Mouse (Mus musculus) heart, postnatal 0 days (tissue): Measurements from ENCODE around the gene Ablim1. TPM values are rescaled to one million over a fixed set of nuclear protein-coding genes. Genes with fewer than 3 reads are reported as not detected.

Experiments used
- ATAC-seq: fragments of 200-750 bp; cut with Nextera tagmentation; 2 replicates; pipeline ENCODE4 v1.8.0; 2017; ENCODE audit warnings: low read depth, moderate number of reproducible peaks, moderate library complexity; ENCODE audit not compliant: insufficient read depth
- DNase-seq: peaks from one replicate; pipeline ENCODE4 v3.0.0-alpha.2; 2016; ENCODE audit warnings: low spot score
- H3K27ac ChIP-seq: fragments of 300-500 bp; sonication (generic); 2 replicates; pipeline ENCODE4 v1.5.1; 2014; ENCODE audit warnings: low read depth, mild to moderate bottlenecking
- H3K27me3 ChIP-seq: fragments of 300-500 bp; sonication (generic); 2 replicates; pipeline ENCODE4 v1.6.1; 2014; ENCODE audit warnings: low read length, mixed read lengths; ENCODE audit not compliant: control insufficient read depth, insufficient read depth
- H3K36me3 ChIP-seq: fragments of 300-500 bp; sonication (generic); replicated peaks from 2 replicates; pipeline ENCODE4 v1.6.1; 2014; ENCODE audit warnings: low read length, mixed read lengths; ENCODE audit not compliant: control insufficient read depth, insufficient read depth
- H3K4me1 ChIP-seq: fragments of 300-500 bp; sonication (generic); 2 replicates; pipeline ENCODE4 v1.6.1; 2014; ENCODE audit warnings: antibody characterized with exemption; ENCODE audit not compliant: control insufficient read depth, insufficient read depth
- H3K4me2 ChIP-seq: fragments of 300-500 bp; sonication (generic); 2 replicates; pipeline ENCODE4 v1.6.1; 2014; ENCODE audit warnings: low read depth, mild to moderate bottlenecking, low read length, moderate library complexity
- H3K4me3 ChIP-seq: fragments of 300-500 bp; sonication (generic); 2 replicates; pipeline ENCODE4 v1.5.1; 2014; ENCODE audit warnings: low read depth, low read length
- H3K9ac ChIP-seq: fragments of 300-500 bp; sonication (generic); replicated peaks from 2 replicates; pipeline ENCODE4 v1.6.1; 2014; ENCODE audit warnings: low read depth, low read length, mixed read lengths
- H3K9me3 ChIP-seq: fragments of 300-500 bp; sonication (generic); replicated peaks from 2 replicates; pipeline ENCODE4 v1.6.1; 2016; ENCODE audit warnings: low read length; ENCODE audit not compliant: control insufficient read depth
- CTCF ChIP-seq: IDR thresholded peaks from 2 replicates; pipeline ENCODE4 v1.5.1; 2016; ENCODE audit warnings: antibody characterized with exemption, control low read depth, low read depth
- EP300 ChIP-seq: IDR thresholded peaks from 2 replicates; pipeline ENCODE4 v1.6.1; 2016; ENCODE audit warnings: antibody characterized with exemption, low read depth
- WGBS: fragments of 180-500 bp; shearing (Covaris S2); extraction: QIAGEN DNeasy Blood & Tissue Kit; methylation state at CpG from one replicate; pipeline ENCODE4 v1.1.7; 2014; 5-methylcytosine and 5-hydroxymethylcytosine counted together
- polyA plus RNA-seq: library from polyadenylated mRNA; unstranded; fragments of >200 nt; fragmentation: Nextera tagmentation; extraction: Ambion mirVana; gene quantifications from 2 replicates; pipeline ENCODE4 v1.2.1, GENCODE M21; 2015
- total RNA-seq: library from RNA; depleted of rRNA; stranded (reverse); fragments of >200 nt; gene quantifications from 2 replicates; pipeline ENCODE4 v1.2.3, GENCODE M21; 2014; ENCODE audit warnings: low replicate concordance

Ablim1 gene
- total and polyA plus RNA-seq, 2 experiments from 2014 or later: 106 to 235 TPM

DNA sequence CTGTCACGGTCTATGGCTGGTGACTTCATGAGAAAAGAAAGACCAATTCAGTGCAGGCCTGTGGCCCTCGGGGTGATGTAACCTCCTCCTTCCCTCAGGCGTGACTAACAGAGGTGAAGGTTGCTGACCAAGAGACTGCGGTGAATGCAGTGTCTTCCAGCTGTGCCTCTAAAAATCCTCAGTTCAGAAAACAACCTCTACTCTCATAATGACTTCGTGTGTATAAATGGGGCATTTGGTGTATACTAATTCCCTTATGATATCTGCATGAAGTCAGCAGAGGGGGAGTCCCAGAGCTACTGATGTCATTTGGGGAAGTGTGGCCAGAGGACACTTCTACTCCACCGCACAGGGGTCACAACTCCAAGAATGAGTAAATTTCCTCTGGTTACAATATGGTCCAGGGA, 301.4 kb downstream of the Ablim1 start:
- DNase-seq: no peak
- WGBS: 60% methylated on average over 6 of the region's 6 CpGs

DNA sequence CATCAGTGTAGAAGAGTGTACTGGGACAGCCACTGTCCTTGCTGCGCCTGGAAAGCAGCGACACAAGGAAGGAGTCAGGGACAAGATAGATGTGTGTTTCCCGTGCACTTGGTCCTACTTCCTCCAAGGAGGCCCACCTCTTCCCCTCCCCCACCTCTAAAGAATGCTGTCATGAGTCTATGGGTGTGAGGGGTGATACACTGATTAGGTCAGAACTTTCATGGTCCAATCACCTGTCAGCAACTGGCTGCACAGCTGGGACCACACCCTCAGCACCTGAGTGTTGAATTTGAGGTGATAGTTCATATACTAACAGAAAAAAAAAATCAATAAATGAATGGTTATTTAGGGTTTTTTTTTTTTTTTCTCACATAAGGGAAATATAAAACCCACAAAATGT, 302.7 kb downstream of the Ablim1 start:
- H3K4me2 ChIP-seq: no peak overlapping the region
- DNase-seq: no peak
- H3K9me3 ChIP-seq: no peaks in the 10 kb centered on the region
- ATAC-seq: no peak
- H3K4me1 ChIP-seq: peaks cover 12% of the 10 kb centered on the region; the same call in 1 of the 2 replicates
- 66% methylated on average over 3 of the region's 3 CpGs for WGBS
- H3K4me3 ChIP-seq: no peak overlapping the region
- peaks cover 21% of the 10 kb centered on the region for H3K27me3 ChIP-seq
- no peak overlapping the region for H3K27ac ChIP-seq
- TF ChIP-seq CTCF (no peak), EP300 (no peak)
- no peaks in the 10 kb centered on the region for H3K36me3 ChIP-seq
- H3K9ac ChIP-seq: no peak overlapping the region

More for the DNA sequence above, 301.4 kb downstream of the Ablim1 start:
- peaks cover 9% of the 10 kb centered on the region; the same call in 1 of the 2 replicates for H3K27me3 ChIP-seq
- H3K4me3 ChIP-seq: no peak overlapping the region
- ATAC-seq: no peak
- 0 out of 2 replicates have a peak, but pooled peaks cover 6% of the 10 kb centered on the region for H3K4me1 ChIP-seq
- no peak overlapping the region for H3K27ac ChIP-seq
- no peaks in the 10 kb centered on the region for H3K36me3 ChIP-seq
- no peaks in the 10 kb centered on the region for H3K9me3 ChIP-seq
- H3K4me2 ChIP-seq: no peak overlapping the region
- H3K9ac ChIP-seq: no peak overlapping the region
- no peak for TF ChIP-seq EP300
- no peak for TF ChIP-seq CTCF

DNA sequence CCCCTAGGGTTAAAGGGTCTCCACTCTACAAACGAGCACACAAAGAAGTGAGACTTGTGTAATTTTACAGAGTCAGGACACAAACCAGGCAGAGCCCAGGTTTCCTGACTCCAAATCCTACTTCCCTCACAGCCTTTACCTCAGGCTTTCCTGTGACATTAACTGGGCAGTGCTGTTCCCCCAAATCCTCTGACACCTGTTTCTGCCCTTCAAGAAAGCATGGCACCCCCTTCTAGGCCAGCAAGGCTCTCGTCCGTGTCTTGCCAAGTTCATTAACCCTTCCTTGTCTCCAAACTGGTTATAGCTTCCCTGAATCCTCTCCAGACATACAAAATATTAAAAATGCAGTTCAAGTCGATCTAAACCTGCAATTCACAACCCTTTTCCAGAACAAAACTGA, 304.7 kb downstream of the Ablim1 start:
- Histone ChIP-seq H3K4me2 (no peak overlapping the region), H3K27me3 (peaks cover 26% of the 10 kb centered on the region)

DNA sequence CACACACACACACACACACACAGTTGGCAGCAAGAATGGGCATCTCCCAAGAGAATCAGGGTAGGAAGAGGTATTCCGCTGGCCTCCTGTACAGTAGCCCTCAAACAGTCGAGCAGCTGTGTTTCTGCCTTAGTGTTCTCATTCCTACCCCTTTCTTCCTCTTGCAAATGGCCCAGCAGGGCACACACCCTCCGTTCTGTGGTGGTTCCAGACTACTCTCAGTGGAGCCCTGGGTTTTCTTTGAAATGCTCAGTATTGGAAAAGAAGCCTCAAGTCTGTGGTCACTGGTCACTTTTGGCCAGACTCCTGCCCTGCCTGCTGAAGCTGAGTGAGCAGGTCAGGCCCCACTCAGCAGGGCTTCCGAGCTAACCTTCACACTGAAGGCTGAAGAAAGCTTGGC, 305.1 kb downstream of the Ablim1 start:
- TF ChIP-seq EP300 (no peak), CTCF (no peak)
- Histone ChIP-seq H3K4me1 (peaks cover 9% of the 10 kb centered on the region), H3K9me3 (no peaks in the 10 kb centered on the region), H3K27me3 (peaks cover 26% of the 10 kb centered on the region), H3K4me2 (no peak overlapping the region), H3K36me3 (no peaks in the 10 kb centered on the region), H3K4me3 (no peak overlapping the region), H3K9ac (no peak overlapping the region), H3K27ac (no peak overlapping the region)
- ATAC-seq: no peak
- no peak for DNase-seq
- WGBS: 75% methylated on average over 4 of the region's 4 CpGs

More for the DNA sequence above, 304.7 kb downstream of the Ablim1 start:
- WGBS: 51% methylated on average over 4 of the region's 4 CpGs
- TF ChIP-seq CTCF: no peak
- no peak for TF ChIP-seq EP300
- H3K9ac ChIP-seq: no peak overlapping the region
- ATAC-seq: no peak
- no peak for DNase-seq
- no peak overlapping the region for H3K27ac ChIP-seq
- H3K36me3 ChIP-seq: no peaks in the 10 kb centered on the region
- peaks cover 9% of the 10 kb centered on the region for H3K4me1 ChIP-seq
- no peaks in the 10 kb centered on the region for H3K9me3 ChIP-seq
- H3K4me3 ChIP-seq: no peak overlapping the region

DNA sequence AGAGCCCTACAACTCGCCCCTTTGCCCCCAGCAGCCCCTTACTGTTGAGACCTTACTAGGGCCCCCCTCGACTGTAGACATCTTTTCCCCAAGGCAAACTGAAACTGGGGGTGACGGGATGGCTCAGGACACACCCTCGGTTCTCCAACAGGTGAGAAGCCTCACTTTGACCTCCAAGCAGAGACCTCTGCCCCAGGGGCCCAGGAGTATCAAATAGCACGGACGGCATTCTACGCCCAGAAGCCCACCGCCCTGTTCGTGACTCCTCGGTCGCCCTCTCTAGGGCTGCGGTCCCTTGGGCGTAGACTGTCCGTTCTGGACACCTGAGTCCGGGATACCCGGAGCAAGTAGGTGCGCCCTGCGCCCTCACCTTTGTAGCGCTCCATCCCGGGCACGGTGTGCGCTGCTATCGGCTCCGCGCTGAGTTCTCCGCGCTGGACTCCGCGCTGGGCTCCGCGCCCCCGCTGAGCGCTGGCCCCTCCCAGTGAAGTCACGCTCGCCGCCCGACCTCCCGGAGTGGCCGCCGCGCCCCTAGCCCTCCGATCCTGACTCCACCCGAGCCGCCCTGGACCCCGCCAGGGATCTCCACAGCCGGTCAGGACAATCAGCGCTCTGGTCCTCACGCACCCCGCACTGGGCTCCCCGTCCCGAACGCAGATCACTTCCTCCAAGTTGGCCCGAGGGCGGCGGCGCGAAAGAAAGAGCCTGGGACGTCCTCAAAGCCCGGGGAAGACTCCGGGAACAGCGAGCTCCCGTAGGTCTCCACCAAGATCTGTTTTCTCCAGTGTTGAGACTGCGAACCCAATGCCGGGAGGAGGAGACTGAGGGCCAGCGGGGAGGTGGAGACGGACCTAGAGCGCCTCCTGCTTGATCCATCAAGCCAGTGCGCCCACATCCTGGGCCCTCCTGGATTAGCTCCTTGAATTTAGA, 306.7 kb downstream of the Ablim1 start, which contains the start of gene Afap1l2:
Afap1l2 (minus strand) TSS at position 448 of the 930 bp plus-strand sequence.
- DNase-seq: peak; percentile 37
- TF ChIP-seq EP300 (no peak), CTCF (peak; percentile 46)
- Histone ChIP-seq H3K9ac (peak within 1 kb of the TSS; percentile 55), H3K27ac (no peak within 1 kb of the TSS), H3K4me3 (peak within 1 kb of the TSS; percentile 58), H3K27me3 (peaks cover 26% of the 10 kb centered on the region), H3K36me3 (no peaks in the 10 kb centered on the region), H3K9me3 (no peaks in the 10 kb centered on the region), H3K4me2 (peak within 1 kb of the TSS; percentile 82), H3K4me1 (peaks cover 9% of the 10 kb centered on the region)
- peak; percentile 56 for ATAC-seq
- 3% methylated on average over 66 of the region's 68 CpGs for WGBS
